Mouse (Mus musculus): ENCODE data around the gene Mettl21c. TPM values are rescaled to one million over a fixed set of nuclear protein-coding genes. Genes with fewer than 3 reads are reported as not detected.

Mettl21c gene
- total RNA-seq (2021), result 1 to 10 TPM; 1.5 to 1.6 TPM
- long read RNA-seq, experiment 1, result 0 reads
- long read RNA-seq, experiment 2, partial matches to known transcripts, result 1 of 1 reads
- long read RNA-seq, experiment 2, other reads (novel, unspliced or antisense), result 0 of 1 reads

- DNase-seq, result no peak
These were observed at the start of gene Mettl21c for GRCm38 (mm10) chr1:44019934-44020333. Mettl21c (minus strand) TSS chr1:44020034.

DNA sequence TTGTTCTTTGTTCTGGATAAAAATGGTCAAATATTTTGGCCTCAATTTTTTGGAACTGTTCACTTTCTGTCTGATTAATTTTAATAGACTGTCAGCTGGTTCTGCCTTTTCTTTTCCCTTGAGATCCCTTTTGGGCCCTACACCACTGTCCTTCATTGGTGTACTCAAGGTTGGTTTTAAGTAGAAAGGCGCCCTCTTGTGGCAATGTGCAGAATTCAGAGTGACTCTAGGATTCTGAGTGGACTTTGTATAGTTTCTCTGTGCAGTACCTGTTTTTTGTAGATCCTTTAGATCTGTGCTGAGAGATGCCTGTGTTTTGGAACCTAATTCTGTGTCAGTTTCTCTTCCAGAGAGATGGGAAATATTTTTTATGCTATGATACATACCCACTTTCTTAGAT lies 44.8 kb upstream of the Mettl21c start:
- peak; percentile 76 for DNase-seq

DNA sequence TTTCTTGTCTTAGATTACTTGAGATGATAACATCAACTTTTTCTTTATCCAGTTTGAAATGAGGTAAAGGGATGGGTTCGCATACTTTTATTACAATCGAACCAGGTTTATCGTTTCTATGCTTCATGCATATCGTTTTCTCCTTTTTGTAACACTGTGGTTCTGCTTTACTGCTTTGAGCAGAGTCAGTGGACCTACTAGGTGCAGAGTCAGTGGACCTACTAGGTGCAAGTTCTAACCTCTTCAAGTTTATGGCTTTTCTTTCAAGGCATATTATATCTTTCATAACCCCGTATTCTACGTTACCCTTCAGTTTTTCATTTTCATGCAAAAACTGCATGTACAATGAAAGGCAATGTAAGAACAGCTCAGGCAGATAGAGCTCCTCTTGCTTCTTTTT lies 43.6 kb upstream of the Mettl21c start:
- DNase-seq, result no peak

DNA sequence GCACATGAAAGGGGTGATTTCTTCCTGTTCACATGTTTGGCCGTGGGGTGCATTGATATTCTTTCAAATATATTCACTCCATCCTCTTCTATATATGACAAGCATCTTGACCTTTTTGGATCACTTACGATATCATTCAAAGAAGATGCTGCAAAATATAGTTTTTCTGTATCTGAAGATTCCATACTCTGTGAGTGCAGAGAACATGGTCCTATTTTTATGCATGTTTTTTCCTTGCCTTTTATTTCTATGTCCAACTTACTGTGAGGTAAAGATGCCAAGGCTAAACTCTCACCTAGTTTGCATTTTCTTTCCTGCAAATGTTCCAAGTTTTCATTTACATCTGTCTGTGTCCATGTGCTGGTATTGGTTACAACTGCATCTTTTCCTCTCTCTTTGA lies 42.0 kb upstream of the Mettl21c start, which contains the start of gene Gm8251:
Gene Gm8251 (minus strand): TSS at position 101 of the 400 bp plus-strand sequence.
- no peak for DNase-seq

DNA sequence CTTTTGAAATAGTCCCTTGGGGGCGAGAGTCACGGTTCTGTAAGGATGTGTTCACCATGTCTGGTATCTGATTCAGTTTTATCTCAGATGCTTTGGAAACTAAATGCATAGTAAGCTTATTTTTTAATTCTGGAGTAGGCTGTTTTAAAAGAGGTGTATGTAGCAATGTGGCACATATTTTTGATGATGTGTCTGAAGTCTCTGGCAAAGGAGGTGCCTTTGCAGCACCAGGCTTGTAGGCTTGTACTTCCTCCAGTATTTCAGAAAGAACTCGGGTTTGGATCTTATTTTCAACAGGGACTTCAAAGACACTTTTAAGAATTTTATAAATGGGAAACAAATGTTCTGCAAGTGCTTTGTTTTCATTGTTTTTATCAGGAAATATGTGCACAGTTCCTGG lies 38.0 kb upstream of the Mettl21c start:
- no peak for DNase-seq

GRCm38 (mm10) chr1:44046556-44046955 lies 26.7 kb upstream of the Mettl21c start:
- DNase-seq, result peak; percentile 77

DNA sequence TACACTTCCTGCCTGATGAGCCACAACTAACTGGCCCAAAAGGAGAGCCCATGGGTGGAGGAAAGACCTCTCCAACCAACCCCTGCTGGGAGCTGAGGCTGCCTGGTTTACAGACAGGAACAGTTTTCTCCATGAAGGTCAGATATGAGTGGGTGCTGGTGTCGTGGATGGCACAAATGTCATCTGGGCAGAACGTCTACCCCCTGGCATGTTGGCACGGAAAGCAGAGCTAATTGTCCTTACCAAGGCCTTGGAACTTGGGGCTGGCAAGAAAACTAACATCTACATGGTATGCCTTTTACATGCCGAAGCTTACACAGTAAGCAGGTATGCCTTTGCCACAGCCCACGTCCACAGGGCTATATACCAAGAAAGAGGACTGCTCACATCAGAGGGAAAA lies 25.9 kb upstream of the Mettl21c start:
- peak; percentile 42 for DNase-seq

- DNase-seq, result no peak
These were observed 22.7 kb upstream of the Mettl21c start for GRCm38 (mm10) chr1:44042555-44042915.

DNA sequence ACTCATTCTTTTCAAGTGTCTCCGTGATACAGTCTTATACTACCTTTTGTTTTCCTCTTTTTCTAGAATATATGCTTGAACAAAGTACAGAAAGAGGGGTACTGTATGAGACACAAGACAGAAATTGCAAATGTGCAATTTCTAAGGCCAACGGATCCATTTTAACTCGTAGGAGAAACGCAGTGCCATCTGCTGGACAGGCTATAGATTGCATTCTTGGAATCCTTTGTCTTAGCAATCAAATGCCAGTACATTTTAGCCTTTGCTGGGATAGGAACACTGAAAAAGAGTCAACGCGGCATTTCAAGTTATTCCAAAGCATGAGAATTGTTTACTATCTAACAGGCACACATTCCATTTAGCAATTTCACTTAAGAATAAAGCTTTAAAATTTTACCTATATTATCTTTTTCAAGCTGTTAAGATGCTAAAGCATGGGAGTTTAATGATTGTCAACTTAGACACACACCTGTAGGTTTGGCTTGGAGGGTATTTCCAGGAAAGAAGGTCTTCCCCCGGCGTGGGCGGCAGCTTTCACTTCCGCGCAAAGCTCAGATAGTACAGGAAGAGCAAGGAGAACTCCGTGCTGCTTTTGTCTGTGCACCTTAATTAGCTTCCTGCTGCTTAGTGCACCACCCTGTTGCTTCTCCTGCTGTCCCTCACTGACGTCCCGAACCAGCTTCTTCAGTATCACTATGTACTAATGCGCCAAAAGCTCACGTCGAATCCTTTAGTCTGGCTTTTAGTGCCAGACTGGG lies 22.1 kb upstream of the Mettl21c start:
- DNase-seq, result peak; percentile 78

- no peak for DNase-seq
These were observed 13.1 kb upstream of the Mettl21c start for GRCm38 (mm10) chr1:44032948-44033347.

GRCm38 (mm10) chr1:44032213-44032612 lies 12.4 kb upstream of the Mettl21c start:
- no peak for DNase-seq

DNA sequence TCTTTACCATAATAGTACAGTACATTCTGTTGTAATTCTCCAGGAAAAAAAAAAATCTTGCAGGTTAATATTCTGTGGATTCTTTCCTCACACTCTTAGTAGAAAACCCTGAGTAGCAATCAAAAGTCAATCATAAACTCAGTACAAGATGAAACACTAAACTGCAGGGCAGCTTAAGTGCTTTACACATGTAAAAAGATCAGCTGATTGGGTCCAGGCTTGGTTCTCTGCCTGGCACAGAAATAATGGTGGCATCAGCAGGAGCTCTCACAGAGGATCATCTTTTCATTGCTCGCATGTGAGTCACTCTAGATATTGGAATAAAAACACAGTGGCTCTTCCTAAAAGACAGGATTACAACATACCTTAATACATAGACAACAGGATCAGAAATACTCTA lies 7.8 kb upstream of the Mettl21c start:
- DNase-seq, result no peak

GRCm38 (mm10) chr1:44022656-44023055 lies 2.8 kb upstream of the Mettl21c start:
- no peak for DNase-seq

DNA sequence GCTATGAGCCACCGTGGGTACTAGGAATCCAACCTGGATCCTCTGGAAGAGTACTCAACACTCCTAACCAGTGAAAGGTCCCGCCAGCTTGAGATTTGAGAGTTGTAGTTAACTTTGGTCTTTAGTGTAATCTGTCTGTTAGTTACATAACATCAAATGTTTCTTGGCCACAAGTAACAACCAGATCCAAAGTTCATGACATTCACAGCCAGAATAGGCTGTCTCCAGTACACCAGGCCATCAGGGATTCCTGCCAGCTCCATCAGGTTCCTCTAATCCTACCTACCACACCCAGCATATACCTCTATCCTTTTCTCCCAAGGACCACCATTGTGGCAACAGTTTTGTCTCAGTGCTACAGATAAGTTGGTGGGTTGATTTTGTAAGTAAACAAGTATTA lies 4.3 kb downstream of the Mettl21c start:
- DNase-seq, result peak; percentile 35

DNA sequence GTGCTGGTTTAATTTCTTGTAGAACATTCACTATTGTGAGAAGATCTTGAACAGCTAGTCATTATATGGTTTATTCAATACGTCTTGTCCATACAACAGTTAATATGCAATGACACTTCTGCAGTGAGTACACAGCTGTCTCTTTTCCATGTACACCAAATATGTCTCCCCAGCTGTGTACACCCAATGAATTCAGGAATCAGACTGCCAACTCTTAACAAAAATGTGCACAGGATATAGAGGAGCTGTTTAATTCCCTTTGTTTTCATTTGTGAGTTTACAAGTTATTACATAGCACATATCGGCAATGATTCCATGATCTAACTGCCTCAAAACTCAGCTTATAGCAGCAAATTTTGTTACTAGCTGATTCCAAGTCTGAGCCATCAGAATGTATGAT lies 15.3 kb downstream of the Mettl21c start:
- no peak for DNase-seq

DNA sequence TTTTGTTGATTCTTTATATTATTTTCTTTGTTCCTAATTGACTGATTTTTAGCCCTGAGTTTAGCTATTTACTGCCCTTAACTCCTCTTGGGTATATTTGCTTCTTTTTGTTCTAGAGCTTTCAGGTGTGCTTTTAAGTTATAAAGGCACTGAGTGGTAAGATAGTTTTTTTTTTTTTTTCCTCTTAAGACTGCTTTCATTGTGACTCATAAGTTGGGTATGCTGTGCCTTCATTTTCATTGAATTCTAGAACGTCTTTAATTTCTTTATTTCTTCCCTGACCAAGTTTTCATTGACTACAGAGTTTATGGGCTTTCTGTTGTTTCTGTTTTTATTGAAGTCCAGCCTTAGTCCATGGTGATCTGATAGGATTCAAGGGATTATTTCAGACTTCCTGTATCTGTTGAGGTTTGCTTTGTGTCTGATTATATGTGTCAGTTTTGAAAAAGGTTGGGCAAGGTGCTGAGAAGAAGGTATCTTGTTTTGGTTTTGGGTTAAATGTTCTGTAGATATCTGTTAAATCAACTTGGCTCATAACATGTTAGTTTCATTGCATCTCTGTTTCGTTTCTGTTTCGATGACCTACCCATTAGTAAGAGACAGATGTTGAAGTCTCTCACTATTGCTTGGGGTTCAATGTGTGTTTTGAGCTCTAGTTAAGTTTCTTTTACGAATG lies 22.8 kb downstream of the Mettl21c start:
- DNase-seq, result no peak

GRCm38 (mm10) chr1:43971089-43971488 lies 48.7 kb downstream of the Mettl21c start:
- no peak for DNase-seq

DNA sequence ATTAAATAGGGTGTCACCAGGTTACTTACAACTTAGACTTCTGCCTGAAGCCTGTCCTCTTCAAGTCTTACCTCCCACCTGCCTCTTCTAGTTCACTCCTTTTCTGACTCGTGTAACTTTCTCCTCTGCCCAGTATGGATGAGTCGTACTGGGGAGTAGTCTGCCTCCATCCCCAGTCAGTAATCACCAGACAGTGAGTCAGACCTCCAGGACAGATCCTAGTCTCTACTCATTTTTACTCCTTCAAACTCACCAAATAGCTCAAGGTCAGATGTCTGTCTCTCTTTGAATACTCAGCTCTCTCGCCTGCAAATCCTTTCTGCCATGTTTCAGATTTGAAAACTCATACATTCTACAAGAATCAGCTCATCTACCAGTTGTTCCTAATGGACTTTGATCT lies 50.5 kb downstream of the Mettl21c start:
- peak; percentile 13 for DNase-seq

- no peak for DNase-seq
These were observed 53.1 kb downstream of the Mettl21c start for GRCm38 (mm10) chr1:43966756-43967155.

DNA sequence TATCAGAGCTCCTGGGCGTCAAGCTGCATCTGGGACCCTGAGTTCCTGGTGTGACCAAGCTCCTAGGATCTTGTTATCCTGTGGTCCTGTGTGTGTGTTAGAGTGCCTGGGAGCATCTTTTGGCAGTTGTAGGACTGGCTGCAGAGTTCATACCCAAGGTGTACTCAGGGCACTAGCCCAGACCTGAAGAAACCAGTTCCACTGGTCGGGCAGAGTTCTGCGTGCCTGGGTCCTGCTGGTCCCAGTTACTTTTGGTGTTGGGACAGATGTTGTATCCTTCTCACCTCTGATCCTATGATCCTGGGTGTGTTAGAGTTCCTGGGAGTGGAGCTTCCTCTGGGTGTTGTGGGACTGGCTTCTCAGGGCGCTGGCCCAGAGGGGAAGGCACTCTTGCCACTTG lies 55.5 kb downstream of the Mettl21c start:
- no peak for DNase-seq
